Mouse (Mus musculus) CH12.LX (cell line): Measurements from ENCODE around the gene Pitpna. TPM values are rescaled to one million over a fixed set of nuclear protein-coding genes. Genes with fewer than 3 reads are reported as not detected.

ENCODE experiments used
- DNase-seq: peaks from one replicate; pipeline ENCODE4 v3.0.0-alpha.2; 2013; ENCODE audit errors: extremely low read depth
- H3K27ac ChIP-seq: 2 replicates; pipeline ENCODE4 v1.5.1; 2012; ENCODE audit warnings: low read depth, mild to moderate bottlenecking, control low read depth, moderate library complexity; ENCODE audit not compliant: insufficient read depth
- H3K27me3 ChIP-seq: replicated peaks from 2 replicates; pipeline ENCODE3; 2012; ENCODE audit warnings: inconsistent platforms
- H3K36me3 ChIP-seq, 2 experiments: replicated peaks in 1 of 2; 2 replicates each; pipeline versions ENCODE3 to v1.6.1; 2012; ENCODE audit warnings: inconsistent platforms in 1 of 2, low read length in 1 of 2, mild to moderate bottlenecking in 1 of 2, mixed read lengths in 1 of 2, moderate library complexity in 1 of 2; ENCODE audit not compliant: control insufficient read depth in 1 of 2, insufficient read depth in 1 of 2
- H3K4me1 ChIP-seq, 2 experiments: 2 replicates each; pipeline ENCODE4 v1.6.1; 2012; ENCODE audit warnings: inconsistent platforms in 1 of 2, moderate library complexity in 1 of 2; ENCODE audit not compliant: insufficient read depth in 2 of 2, control insufficient read depth in 1 of 2
- H3K4me2 ChIP-seq: 2 replicates; pipeline ENCODE4 v1.6.1; 2012; ENCODE audit warnings: low read depth, mild to moderate bottlenecking, control low read depth; ENCODE audit not compliant: poor library complexity, insufficient read depth, severe bottlenecking
- H3K4me3 ChIP-seq, 3 experiments: fragments of 150-350 bp in 1 of 3; sonication (generic) in 1 of 3; replicated peaks in 1 of 3; 2 replicates each; pipeline versions ENCODE3 to v1.5.1; 2011 to 2012; ENCODE audit warnings: low read depth in 2 of 3, low read length in 2 of 3, mild to moderate bottlenecking in 2 of 3, moderate library complexity in 2 of 3, control low read depth in 1 of 3, improper control_type of control experiment in 1 of 3, inconsistent platforms in 1 of 3, mixed read lengths in 1 of 3; ENCODE audit not compliant: poor library complexity in 1 of 3
- H3K79me2 ChIP-seq: replicated peaks from 2 replicates; pipeline ENCODE4 v1.6.1; 2012; ENCODE audit warnings: mild to moderate bottlenecking, moderate library complexity; ENCODE audit not compliant: control insufficient read depth, poor library complexity, insufficient read depth, severe bottlenecking; ENCODE audit errors: extremely low read depth
- H3K9ac ChIP-seq: 2 replicates; pipeline ENCODE4 v1.6.1; 2012; ENCODE audit warnings: low read depth, mild to moderate bottlenecking, control low read depth, moderate library complexity; ENCODE audit not compliant: insufficient read depth
- H3K9me3 ChIP-seq: replicated peaks from 2 replicates; pipeline ENCODE3; 2012; ENCODE audit warnings: low read length, inconsistent platforms, mixed read lengths
- BHLHE40 ChIP-seq: IDR thresholded peaks from 2 replicates; pipeline ENCODE4 v1.6.1; 2011; ENCODE audit warnings: mild to moderate bottlenecking, low read depth, low read length, improper control_type of control experiment
- CHD1 ChIP-seq: IDR thresholded peaks from 2 replicates; pipeline ENCODE4 v1.6.1; 2012; ENCODE audit warnings: low read depth, low read length, improper control_type of control experiment, inconsistent platforms
- CHD2 ChIP-seq: IDR thresholded peaks from 2 replicates; pipeline ENCODE4 v1.6.1; 2011; ENCODE audit warnings: low read length, improper control_type of control experiment
- CTCF ChIP-seq, 2 experiments: IDR thresholded peaks in 1 of 2; conservative IDR thresholded peaks in 1 of 2; 2 replicates each; pipeline ENCODE4 v1.5.1; 2011 to 2012; ENCODE audit warnings: low read depth in 2 of 2, low read length in 2 of 2, improper control_type of control experiment in 1 of 2, inconsistent platforms in 1 of 2, mild to moderate bottlenecking in 1 of 2, moderate library complexity in 1 of 2
- E2F4 ChIP-seq: IDR thresholded peaks from 2 replicates; pipeline ENCODE4 v1.6.1; 2011; ENCODE audit warnings: low read depth, low read length, improper control_type of control experiment; ENCODE audit not compliant: insufficient replicate concordance
- ELF1 ChIP-seq: IDR thresholded peaks from 2 replicates; pipeline ENCODE4 v1.6.1; 2014; ENCODE audit warnings: low read depth, mild to moderate bottlenecking, inconsistent platforms, low read length, improper control_type of control experiment
- EP300 ChIP-seq: IDR thresholded peaks from 2 replicates; pipeline ENCODE4 v1.6.1; 2011; ENCODE audit warnings: low read length, improper control_type of control experiment
- ETS1 ChIP-seq: conservative IDR thresholded peaks from 2 replicates; pipeline ENCODE4 v1.6.1; 2012; ENCODE audit warnings: low read depth, mild to moderate bottlenecking, inconsistent platforms, low read length, improper control_type of control experiment, moderate library complexity
- GABPA ChIP-seq: IDR thresholded peaks from 2 replicates; pipeline ENCODE4 v1.6.1; 2012; ENCODE audit warnings: low read depth, low read length, improper control_type of control experiment, inconsistent platforms; ENCODE audit not compliant: insufficient replicate concordance
- HCFC1 ChIP-seq: IDR thresholded peaks from 2 replicates; pipeline ENCODE4 v1.6.1; 2012; ENCODE audit warnings: low read depth, mild to moderate bottlenecking, inconsistent platforms, low read length, improper control_type of control experiment
- IRF4 ChIP-seq: IDR thresholded peaks from 2 replicates; pipeline ENCODE4 v1.6.1; 2014; ENCODE audit warnings: low read depth, mild to moderate bottlenecking, inconsistent platforms, low read length, improper control_type of control experiment
- JUN ChIP-seq: IDR thresholded peaks from 2 replicates; pipeline ENCODE4 v1.6.1; 2011; ENCODE audit warnings: low read depth, mild to moderate bottlenecking, low read length, improper control_type of control experiment, moderate library complexity; ENCODE audit not compliant: insufficient read depth
- JUND ChIP-seq: conservative IDR thresholded peaks from 2 replicates; pipeline ENCODE4 v1.6.1; 2011; ENCODE audit warnings: low read depth, low read length, improper control_type of control experiment
- KAT2A ChIP-seq: IDR thresholded peaks from 2 replicates; pipeline ENCODE4 v1.6.1; 2012; ENCODE audit warnings: low read length, improper control_type of control experiment, inconsistent platforms; ENCODE audit not compliant: insufficient replicate concordance
- MAFK ChIP-seq: IDR thresholded peaks from 2 replicates; pipeline ENCODE4 v1.6.1; 2011; ENCODE audit warnings: low read length, improper control_type of control experiment; ENCODE audit not compliant: insufficient replicate concordance
- MAX ChIP-seq: IDR thresholded peaks from 2 replicates; pipeline ENCODE4 v1.6.1; 2011; ENCODE audit warnings: low read length, improper control_type of control experiment
- MAZ ChIP-seq: IDR thresholded peaks from 2 replicates; pipeline ENCODE4 v1.6.1; 2012; ENCODE audit warnings: low read depth, mild to moderate bottlenecking, inconsistent platforms, low read length, improper control_type of control experiment, moderate library complexity
- MEF2A ChIP-seq: IDR thresholded peaks from 2 replicates; pipeline ENCODE4 v1.6.1; 2014; ENCODE audit warnings: low read depth, mild to moderate bottlenecking, inconsistent platforms, low read length, improper control_type of control experiment, borderline replicate concordance
- MXI1 ChIP-seq: IDR thresholded peaks from 2 replicates; pipeline ENCODE4 v1.6.1; 2011; ENCODE audit warnings: mild to moderate bottlenecking, low read depth, low read length, improper control_type of control experiment
- MYC ChIP-seq: IDR thresholded peaks from 2 replicates; pipeline ENCODE4 v1.6.1; 2011; ENCODE audit warnings: low read depth, mild to moderate bottlenecking, improper control_type of control experiment, low read length
- NELFE ChIP-seq: IDR thresholded peaks from 2 replicates; pipeline ENCODE4 v1.6.1; 2011; ENCODE audit warnings: low read depth, low read length, improper control_type of control experiment
- NRF1 ChIP-seq: IDR thresholded peaks from 2 replicates; pipeline ENCODE4 v1.6.1; 2014; ENCODE audit warnings: low read depth, mild to moderate bottlenecking, inconsistent platforms, low read length, improper control_type of control experiment, moderate library complexity
- PAX5 ChIP-seq: IDR thresholded peaks from 2 replicates; pipeline ENCODE4 v1.6.1; 2012; ENCODE audit warnings: low read length, inconsistent platforms, mixed read lengths
- POLR2A ChIP-seq: IDR thresholded peaks from 2 replicates; pipeline ENCODE4 v1.6.1; 2011; ENCODE audit warnings: low read depth, mild to moderate bottlenecking, improper control_type of control experiment, low read length
- POLR2AphosphoS2 ChIP-seq: IDR thresholded peaks from 2 replicates; pipeline ENCODE4 v1.6.1; 2011; ENCODE audit warnings: low read depth, low read length, improper control_type of control experiment
- RAD21 ChIP-seq: IDR thresholded peaks from 2 replicates; pipeline ENCODE4 v1.6.1; 2011; ENCODE audit warnings: low read depth, mild to moderate bottlenecking, low read length, improper control_type of control experiment, moderate library complexity
- RCOR1 ChIP-seq: conservative IDR thresholded peaks from 2 replicates; pipeline ENCODE4 v1.6.1; 2012; ENCODE audit warnings: low read depth, mild to moderate bottlenecking, inconsistent platforms, low read length, improper control_type of control experiment
- SIN3A ChIP-seq: IDR thresholded peaks from 2 replicates; pipeline ENCODE4 v1.6.1; 2012; ENCODE audit warnings: low read length, improper control_type of control experiment, inconsistent platforms
- SMC3 ChIP-seq: IDR thresholded peaks from 2 replicates; pipeline ENCODE4 v1.6.1; 2011; ENCODE audit warnings: low read depth, low read length, improper control_type of control experiment
- TBP ChIP-seq: conservative IDR thresholded peaks from 2 replicates; pipeline ENCODE4 v1.6.1; 2011; ENCODE audit warnings: low read depth, low read length, improper control_type of control experiment
- TCF12 ChIP-seq: IDR thresholded peaks from 2 replicates; pipeline ENCODE4 v1.6.1; 2014; ENCODE audit warnings: low read depth, mild to moderate bottlenecking, inconsistent platforms, low read length, improper control_type of control experiment
- UBTF ChIP-seq: IDR thresholded peaks from 2 replicates; pipeline ENCODE4 v1.6.1; 2012; ENCODE audit warnings: low read depth, mild to moderate bottlenecking, inconsistent platforms, low read length, improper control_type of control experiment, moderate library complexity
- USF1 ChIP-seq: IDR thresholded peaks from 2 replicates; pipeline ENCODE4 v1.6.1; 2014; ENCODE audit warnings: low read depth, mild to moderate bottlenecking, inconsistent platforms, low read length, improper control_type of control experiment
- USF2 ChIP-seq: conservative IDR thresholded peaks from 2 replicates; pipeline ENCODE4 v1.6.1; 2011; ENCODE audit warnings: low read depth, low read length, improper control_type of control experiment
- ZC3H11A ChIP-seq: IDR thresholded peaks from 2 replicates; pipeline ENCODE4 v1.6.1; 2012; ENCODE audit warnings: low read depth, mild to moderate bottlenecking, inconsistent platforms, low read length, improper control_type of control experiment
- ZKSCAN1 ChIP-seq: IDR thresholded peaks from 2 replicates; pipeline ENCODE4 v1.6.1; 2012; ENCODE audit warnings: low read depth, inconsistent platforms, low read length, improper control_type of control experiment, borderline replicate concordance
- ZMIZ1 ChIP-seq: IDR thresholded peaks from 2 replicates; pipeline ENCODE4 v1.6.1; 2012; ENCODE audit warnings: low read depth, mild to moderate bottlenecking, inconsistent platforms, low read length, improper control_type of control experiment
- ZNF384 ChIP-seq: IDR thresholded peaks from 2 replicates; pipeline ENCODE4 v1.6.1; 2012; ENCODE audit warnings: low read depth, low read length, improper control_type of control experiment, inconsistent platforms
- dilution Hi-C: fragments of 300-500 bp; cut with MboI; formaldehyde crosslinking; loops from 2 replicates; pipeline ENCODE4 v1.14.3; 2020; ENCODE audit warnings: low sequenced_read_pairs; ENCODE audit not compliant: extremely low pct_unique_long_range_greater_than_20kb, extremely low pct_ligation_motif_present
- in situ Hi-C: fragments of 300-500 bp; cut with MboI; formaldehyde crosslinking; loops from 3 replicates; pipeline ENCODE4 v1.14.3; 2019; ENCODE audit warnings: low sequenced_read_pairs, low pct_ligation_motif_present, low pct_unique_long_range_greater_than_20kb, mixed read lengths
- polyA plus RNA-seq: library from polyadenylated mRNA; unstranded; fragments of >175 nt; gene quantifications from 2 replicates; pipeline ENCODE4 v1.2.1, GENCODE M21; 2012; ENCODE audit warnings: low read depth; ENCODE audit not compliant: insufficient read length
- total RNA-seq, 2 experiments: library from RNA; depleted of rRNA; stranded (reverse); fragments of 300-350 nt in 1 of 2; fragments of >200 nt in 1 of 2; gene quantifications; 2 replicates each; pipeline ENCODE4 v1.2.3; 2012 to 2014

The Pitpna gene
- total and polyA plus RNA-seq, 3 experiments: 61.8 to 243 (median 80.7) TPM

GRCm38 (mm10) chr11:75572854-75573650, 14.8 kb upstream of the Pitpna start:
- Histone ChIP-seq H3K36me3 (peaks cover 18 to 45% of the 10 kb centered on the region in 2 experiments), H3K4me1 (peaks cover 24 to 52% of the 10 kb centered on the region in 2 experiments), H3K27ac (no peak overlapping the region)

More at GRCm38 (mm10) chr11:75572854-75573650, 14.8 kb upstream of the Pitpna start:
- no peaks in the 10 kb centered on the region for H3K79me2 ChIP-seq
- dilution Hi-C loops: no loop called here
- TF ChIP-seq SMC3 (peak; percentile 100), MXI1 (peak; percentile 43; the same call in 1 of the 2 replicates), KAT2A (no peak), MAZ (0 out of 2 replicates have a peak, but pooled peaks have one; percentile 54), RCOR1 (no peak), TCF12 (0 out of 2 replicates have a peak, but pooled peaks have one; percentile 14), MAFK (no peak; the same call in 1 of the 2 replicates), ELF1 (no peak; the same call in 1 of the 2 replicates), CHD2 (no peak), SIN3A (peak; percentile 87), MYC (peak; percentile 69; the same call in 1 of the 2 replicates), RAD21 (no peak; the same call in none of the 2 replicates), JUND (peak; percentile 58; the same call in 1 of the 2 replicates), NRF1 (0 out of 2 replicates have a peak, but pooled peaks have one; percentile 33), BHLHE40 (no peak), USF2 (no peak), ZKSCAN1 (no peak), JUN (no peak), TBP (no peak), POLR2AphosphoS2 (no peak), ETS1 (no peak), IRF4 (peak; percentile 59), MAX (peak; percentile 41; the same call in 1 of the 2 replicates), MEF2A (peak; percentile 78), PAX5 (no peak), EP300 (no peak), CTCF (conservative IDR thresholded peaks at IDR 0.05 in 1 of 2, IDR thresholded peaks at IDR 0.05 in 1 of 2; ENCODE audit: low read depth in 2 of 2, low read length in 2 of 2) (peak; percentile 85 to 99), E2F4 (no peak), USF1 (no peak), NELFE (peak; percentile 72; the same call in 1 of the 2 replicates), ZMIZ1 (no peak), HCFC1 (no peak), UBTF (no peak), ZC3H11A (peak; percentile 97), POLR2A (no peak), GABPA (no peak), CHD1 (no peak), ZNF384 (0 out of 2 replicates have a peak, but pooled peaks have one; percentile 21)
- no peak overlapping the region for H3K4me3 ChIP-seq
- in situ Hi-C loops: loop anchor here (5.0 kb wide), 1 partner anchor 41 kb away; the partner anchor contains the start of gene Slc43a2
- no peaks in the 10 kb centered on the region for H3K9me3 ChIP-seq
- H3K27me3 ChIP-seq: no peaks in the 10 kb centered on the region
- peak; percentile 98 for DNase-seq
- H3K9ac ChIP-seq: no peak overlapping the region
- no peak overlapping the region for H3K4me2 ChIP-seq
